Mouse (Mus musculus): ENCODE measurements around the gene Mon2.

DNA sequence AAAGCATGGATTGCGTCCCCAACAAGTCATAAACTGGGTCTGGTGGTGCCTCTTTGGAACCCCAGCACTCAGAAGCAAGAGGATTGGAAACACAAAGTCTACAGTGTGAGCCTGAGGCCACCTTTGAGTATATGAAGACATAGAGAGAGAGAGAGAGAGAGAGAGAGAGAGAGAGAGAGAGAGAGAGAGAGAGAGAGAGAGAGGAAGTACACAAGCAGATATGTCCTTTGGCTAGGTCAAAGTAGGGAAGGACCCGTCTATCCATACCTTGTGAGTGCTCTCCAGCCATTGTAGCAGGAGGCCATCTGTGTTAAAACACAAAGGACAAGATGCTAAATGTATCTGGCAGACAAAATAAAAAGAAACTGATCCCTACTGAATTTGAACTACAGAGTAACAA lies 118.4 kb downstream of the Mon2 start:
- TF ChIP-seq POLR2A (IDR thresholded peaks at IDR 0.05; ENCODE audit: borderline replicate concordance, low read depth, low read length) (no peak), CTCF (IDR thresholded peaks at IDR 0.05; ENCODE audit: low read depth, low read length) (no peak)

Data from bone marrow macrophage, adult 2 months (primary cell).